Mouse (Mus musculus): ENCODE measurements around the gene Osgepl1. TPM values are rescaled to one million over a fixed set of nuclear protein-coding genes. Genes with fewer than 3 reads are reported as not detected.
"Not testable (repeated sequence)": the region's sequence is repeated elsewhere in the genome, so short reads cannot be mapped to it uniquely, and the experiment has no call there.

The Osgepl1 gene
- 10 to 100 TPM; 17.8 to 22.7 TPM for total RNA-seq (2021)
- long read RNA-seq, experiment 1, full-length matches to known transcripts = 17 of 26 reads
- long read RNA-seq, experiment 1, partial matches to known transcripts = 3 of 26 reads
- long read RNA-seq, experiment 1, other reads (novel, unspliced or antisense) = 6 of 26 reads
- long read RNA-seq, experiment 2, transcript Osgepl1-201 (8 exons, 1,868 nt) = major isoform, 9 of 23 reads
- long read RNA-seq, experiment 2, partial matches to known transcripts = 3 of 23 reads
- long read RNA-seq, experiment 2, other reads (novel, unspliced or antisense) = 9 of 23 reads

DNA sequence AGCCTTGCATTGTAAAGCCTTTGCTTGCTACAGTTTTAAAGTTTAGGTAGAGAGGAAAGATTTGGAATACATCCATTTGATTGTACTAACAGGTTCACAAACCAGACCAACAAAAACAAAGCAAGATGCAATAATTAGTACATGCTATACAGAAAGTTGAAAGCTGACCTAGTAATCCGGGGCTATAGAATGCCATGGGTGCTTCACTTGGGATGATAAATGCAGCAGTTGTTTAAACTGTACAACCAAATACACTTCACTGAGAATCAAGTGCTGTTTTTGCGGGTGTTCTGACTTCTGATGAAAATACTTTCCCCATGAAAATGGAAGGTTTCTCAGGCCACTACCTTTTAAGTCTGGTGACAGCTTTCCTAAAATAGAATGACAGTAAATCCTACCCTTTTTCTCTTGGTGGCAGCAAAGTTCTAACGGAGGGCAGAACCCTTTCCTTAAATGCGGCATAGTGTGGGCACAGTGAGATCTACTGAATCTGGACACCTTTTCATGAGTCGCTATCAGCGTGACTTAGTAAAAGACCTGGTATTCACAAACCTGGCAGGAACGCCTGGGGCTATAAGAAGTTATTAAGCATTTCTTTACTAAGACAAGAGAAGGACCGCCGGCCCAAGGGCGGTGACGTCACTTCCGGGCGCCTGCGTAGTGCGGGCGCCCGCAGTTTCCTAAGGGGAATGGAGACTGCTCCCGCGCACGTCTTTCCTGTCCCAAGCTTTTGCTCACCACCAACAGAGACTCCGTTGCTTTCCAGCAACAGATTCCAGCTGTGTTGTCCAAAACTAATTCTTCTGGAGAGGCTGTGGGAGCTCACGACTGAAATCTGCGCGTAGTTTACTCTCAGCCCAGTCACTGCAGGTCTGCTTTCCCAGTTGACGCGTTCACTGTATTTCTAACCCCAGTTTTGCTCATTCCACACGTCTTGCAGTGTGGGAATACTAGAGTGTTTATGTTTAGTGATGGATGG lies at the start of gene Osgepl1:
TSS of gene Osgepl1 (plus strand) at position 636 of the 979 bp plus-strand sequence.
- peak; percentile 82 to 88 for DNase-seq (ENCODE audit: low spot score in 2 of 2)

DNA sequence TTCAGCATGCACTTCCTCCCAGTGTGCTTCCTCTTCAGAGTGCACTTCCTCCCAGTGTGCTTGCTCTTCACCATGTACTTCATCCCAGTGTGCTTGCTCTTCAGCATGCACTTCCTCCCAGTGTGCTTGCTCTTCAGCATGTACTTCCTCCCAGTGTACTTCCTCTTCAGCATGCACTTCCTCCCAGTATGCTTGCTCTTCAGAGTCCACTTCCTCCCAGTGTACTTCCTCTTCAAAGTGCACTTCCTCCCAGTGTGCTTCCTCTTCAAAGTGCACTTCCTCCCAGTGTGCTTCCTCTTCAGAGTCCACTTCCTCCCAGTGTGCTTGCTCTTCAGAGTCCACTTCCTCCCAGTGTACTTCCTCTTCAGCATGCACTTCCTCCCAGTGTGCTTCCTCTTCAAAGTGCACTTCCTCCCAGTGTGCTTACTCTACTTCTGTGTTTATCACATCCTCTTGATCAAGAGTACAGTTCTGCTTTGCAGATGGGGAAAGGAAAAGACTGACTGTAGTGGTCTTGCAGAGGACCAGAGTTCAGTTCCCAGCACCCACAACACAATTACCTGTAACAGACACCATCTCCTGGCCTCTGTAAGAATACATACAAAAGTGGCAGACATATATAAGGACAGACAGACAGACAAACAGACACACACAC lies 48.3 kb upstream of the Osgepl1 start:
- DNase-seq (ENCODE audit: low spot score in 2 of 2) = not testable (repeated sequence)

DNA sequence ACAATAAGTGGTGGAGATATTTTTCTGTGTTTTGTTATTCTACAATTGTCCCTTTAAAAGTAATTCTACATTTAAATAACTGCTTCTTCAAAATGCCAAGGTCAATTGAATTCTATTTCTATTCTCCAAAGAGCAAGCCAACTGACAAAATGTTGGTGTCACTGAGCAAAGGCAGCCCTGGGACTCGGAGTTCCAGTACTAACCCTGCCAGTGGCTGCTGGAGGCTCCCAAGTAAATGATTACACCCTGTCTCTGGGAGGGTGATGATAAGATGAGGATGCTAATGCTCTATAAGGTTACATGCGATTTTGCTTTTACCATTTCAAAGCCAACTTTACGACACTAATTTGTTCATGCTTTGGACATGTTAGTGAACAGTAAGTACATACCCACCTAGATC lies 43.5 kb upstream of the Osgepl1 start:
- DNase-seq (ENCODE audit: low spot score in 2 of 2) = no peak

DNA sequence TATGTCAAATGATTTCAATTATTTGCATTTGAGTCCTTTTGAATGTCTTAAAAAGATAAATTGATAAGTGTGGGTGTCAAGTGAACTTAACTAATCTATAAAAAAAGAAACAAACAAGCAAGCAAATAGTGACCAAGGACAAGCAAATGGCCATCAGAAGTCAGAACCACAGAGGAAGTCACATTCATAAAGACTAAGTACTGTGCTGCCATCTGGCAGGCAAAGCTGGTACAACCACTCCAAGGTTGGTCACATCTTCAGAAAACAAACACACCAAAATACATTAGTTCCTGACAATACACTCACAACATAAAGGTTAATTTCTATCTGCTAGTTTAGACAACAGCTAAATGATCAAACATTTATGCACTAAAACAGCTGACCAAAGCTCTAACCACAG lies 40.8 kb upstream of the Osgepl1 start:
- peak; percentile 52 to 55 for DNase-seq (ENCODE audit: low spot score in 2 of 2)

DNA sequence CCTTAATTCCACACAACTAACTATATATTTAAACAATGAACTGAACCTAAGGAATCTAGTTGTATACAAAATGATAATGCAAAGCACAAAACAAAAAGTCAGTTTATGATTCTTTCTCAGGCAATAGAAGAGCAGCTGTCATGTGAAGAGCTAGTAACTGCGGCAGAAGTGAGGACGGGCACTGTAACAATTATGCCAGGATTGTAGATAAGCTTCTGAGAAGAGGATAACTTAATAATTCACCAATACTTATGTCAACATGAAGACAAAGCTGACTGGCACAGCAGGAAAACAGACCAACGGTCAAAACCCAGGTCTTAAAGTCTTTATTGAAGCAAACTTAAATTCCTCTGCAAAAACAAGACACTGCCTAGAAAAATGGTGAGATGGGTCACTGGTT lies 22.2 kb upstream of the Osgepl1 start:
- no peak for DNase-seq (ENCODE audit: low spot score in 2 of 2)

DNA sequence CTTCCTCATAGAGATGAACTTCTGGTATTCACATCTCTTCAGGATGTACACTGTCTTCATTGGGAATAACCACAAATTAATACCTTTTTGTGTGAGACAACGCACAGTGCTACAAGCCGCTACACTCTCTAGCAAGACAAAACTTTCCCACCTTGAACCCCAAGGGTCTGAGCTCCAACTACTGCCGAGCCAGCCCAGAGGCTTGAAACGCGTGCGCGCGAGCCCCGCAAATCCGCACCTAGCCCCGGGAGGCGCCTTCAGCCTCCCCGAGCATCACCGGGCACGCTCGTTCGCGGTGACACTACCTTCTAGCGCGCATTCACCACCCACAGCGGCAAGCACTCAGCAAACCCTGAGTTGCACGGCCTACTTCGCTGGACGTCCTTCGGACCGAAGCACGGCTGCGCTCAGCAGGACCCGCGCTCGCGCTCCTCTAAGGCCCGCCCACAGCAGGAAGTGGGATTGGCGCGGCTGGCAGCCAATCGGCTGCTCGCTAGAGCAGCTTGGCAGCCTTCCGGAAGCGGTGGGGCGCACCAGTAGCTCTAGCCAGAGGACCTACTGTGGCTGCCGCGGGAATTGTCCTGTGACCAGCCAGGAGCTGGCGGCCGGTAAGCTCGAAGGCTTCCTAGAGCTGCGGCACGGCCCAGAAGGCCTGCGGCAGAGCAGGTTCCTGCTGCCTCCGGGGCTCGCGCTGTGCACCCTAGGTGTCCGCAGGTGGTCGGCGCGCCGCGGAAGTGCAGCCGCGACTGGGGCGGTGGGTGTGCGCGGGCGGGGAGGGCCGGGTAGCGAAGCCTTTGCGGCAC lies 16.6 kb upstream of the Osgepl1 start, which contains the start of the genes Pms1, Ormdl1 and Gm28778:
TSS of gene Pms1 (minus strand) at position 438 of the 803 bp plus-strand sequence.
TSS of gene Ormdl1 (plus strand) at position 515 of the 803 bp plus-strand sequence.
TSS of gene Gm28778 (plus strand) at position 531 of the 803 bp plus-strand sequence.
- DNase-seq (ENCODE audit: low spot score in 2 of 2) = peak; percentile 97

DNA sequence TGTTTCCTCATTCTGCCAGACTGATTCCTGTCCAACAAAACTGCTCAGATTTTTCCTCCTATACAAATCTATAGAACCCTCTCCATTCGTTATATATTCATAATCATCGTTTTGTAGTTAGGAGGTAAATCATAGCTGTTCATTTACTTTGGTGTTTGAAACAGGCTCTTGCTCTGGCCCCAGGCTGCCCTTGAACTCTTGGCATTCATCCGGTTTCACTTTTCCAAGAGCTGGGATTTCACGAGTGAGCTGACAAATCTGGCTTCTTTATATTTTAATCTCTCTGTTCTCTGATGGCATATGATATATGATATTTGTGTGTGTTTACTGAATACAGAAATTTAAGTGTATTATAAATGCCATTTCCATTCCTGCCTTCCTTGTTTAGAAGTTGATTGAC lies 12.9 kb upstream of the Osgepl1 start:
- DNase-seq (ENCODE audit: low spot score in 2 of 2) = no peak

DNA sequence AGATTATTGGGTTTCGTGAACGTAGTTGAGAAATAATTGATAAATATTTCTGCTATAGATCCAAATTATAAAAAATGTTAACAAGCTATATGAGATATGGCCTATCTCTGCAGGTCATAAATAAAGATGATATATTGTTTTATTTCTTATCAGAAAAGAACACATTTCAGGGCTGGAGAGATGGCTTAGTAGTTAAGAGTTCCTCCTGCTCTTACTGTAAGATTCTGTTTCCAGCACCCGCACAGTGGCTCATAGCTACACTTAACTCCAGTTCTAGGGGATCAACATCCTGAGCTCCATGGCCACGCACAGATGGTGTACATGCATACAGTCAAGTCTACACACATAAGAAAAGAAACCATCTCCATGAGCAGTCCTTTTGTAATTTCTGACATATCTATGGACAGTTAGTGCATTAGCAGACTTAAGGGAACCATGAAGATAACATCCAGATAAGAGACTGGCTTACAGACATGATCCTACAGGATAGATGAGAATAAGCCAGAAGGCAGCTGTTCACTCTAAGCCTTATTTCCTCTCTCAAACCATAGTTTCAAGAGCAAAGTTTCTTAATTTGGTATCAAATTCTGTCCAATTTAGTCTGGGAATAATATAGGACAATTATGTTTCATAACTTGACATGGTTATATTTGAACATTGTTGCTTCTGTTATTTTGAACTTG lies 8.4 kb downstream of the Osgepl1 start:
- DNase-seq (ENCODE audit: low spot score in 2 of 2) = no peak

DNA sequence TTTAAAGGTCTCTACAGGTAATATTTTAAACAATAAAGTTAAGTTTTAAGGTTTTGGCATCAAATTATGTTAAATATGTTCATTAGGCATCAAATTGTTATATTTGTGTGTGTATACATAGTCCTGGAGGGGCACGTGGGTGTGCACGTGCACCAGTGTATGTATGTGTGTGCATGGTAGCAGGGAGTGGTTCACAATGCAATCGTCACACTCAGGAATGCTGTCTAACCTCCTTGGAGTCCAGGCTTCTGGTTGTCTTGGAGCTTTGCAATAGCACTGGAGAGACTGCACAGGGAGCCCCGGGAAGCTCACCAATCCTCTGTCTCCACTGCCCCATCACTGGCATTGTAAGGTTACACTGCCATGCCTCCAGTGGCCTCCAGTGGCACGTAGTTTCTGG lies 9.8 kb downstream of the Osgepl1 start:
- no peak for DNase-seq (ENCODE audit: low spot score in 2 of 2)

DNA sequence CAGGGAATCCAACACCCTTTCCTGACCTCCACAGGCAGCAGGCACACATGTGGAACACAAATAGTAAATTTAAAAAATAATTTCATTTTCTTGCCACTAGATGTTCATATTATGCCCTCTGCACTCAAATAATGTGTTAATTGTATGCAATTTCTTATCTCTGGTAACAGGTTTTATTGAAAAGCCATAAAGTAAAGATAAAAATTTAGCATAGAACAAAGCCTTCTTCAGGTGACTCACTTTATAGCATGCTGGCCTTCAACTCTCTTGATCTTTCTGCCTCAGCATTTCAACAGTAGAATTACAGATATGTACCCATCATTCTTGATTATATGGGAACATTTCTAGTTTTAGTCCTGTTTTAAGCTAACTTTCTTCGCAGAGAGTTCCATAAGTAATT lies 10.9 kb downstream of the Osgepl1 start:
- DNase-seq (ENCODE audit: low spot score in 2 of 2) = no peak

DNA sequence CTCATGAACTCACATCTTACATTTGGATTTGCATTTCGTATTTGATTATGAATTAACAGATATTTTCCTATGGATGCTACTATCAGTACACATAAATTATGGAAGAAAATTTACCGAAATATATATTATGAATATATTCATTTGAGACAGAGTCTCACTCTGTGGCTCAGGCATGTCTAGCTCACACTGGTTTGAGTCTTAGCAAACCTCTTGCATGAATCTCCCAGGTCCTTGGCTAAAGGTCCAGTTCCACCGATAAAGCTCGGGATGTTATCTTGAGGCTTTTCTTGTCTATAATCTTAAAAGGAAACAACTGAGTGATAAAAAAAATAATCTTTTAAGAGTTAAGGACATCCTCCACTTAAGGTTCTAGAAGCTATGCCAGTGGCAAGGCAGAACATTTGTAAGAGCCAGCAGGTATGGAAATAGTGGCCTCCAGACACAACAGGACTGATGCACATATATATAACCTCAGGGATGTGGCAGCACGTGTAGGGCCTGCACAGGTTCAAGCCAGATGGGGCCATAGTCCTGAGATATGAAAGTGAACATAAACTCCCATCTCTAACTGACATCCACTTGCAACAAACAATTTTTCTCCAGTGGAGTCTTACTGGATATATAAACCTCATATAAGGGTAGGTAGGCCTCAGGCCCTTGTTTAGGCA lies 11.5 kb downstream of the Osgepl1 start:
- DNase-seq (ENCODE audit: low spot score in 2 of 2) = no peak

DNA sequence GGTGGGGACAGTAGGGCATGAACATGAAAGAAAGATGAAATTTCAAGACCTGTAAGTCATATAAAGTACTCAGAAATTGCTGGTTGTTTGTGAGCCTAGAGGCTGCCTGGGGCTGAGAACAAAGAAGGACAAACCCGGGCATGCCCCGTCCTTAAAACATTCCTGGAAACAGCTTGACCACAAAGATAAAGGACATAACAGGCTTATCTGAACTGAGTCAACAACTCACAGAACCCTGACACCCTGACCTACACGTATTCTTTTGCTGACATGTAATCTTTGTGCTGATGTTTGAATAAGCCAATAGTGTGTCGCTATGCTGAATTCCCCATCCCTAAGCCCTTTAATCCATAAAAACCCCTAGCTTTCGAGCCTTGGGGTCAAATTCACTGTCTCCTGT lies 20.1 kb downstream of the Osgepl1 start:
- DNase-seq (ENCODE audit: low spot score in 2 of 2) = not testable (repeated sequence)

DNA sequence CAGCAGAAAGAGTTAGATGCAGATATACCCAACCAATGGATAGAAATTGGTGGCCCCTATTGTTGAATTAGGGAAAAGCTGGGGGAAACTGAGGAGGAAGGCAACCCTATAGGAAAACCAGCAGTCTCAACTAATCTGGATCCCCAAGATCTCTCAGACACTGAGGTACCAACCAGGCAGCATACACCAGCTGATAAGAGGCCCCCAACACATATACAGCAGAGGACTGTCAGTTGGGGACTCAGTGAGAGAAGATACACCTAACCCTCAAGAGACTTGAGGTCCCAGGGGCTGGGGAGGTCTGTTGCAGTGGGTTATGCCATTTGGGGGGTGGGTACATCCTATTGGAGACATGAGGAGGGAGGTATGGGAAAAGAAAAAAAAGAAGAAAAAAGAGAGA lies 22.0 kb downstream of the Osgepl1 start:
- DNase-seq (ENCODE audit: low spot score in 2 of 2) = no peak

DNA sequence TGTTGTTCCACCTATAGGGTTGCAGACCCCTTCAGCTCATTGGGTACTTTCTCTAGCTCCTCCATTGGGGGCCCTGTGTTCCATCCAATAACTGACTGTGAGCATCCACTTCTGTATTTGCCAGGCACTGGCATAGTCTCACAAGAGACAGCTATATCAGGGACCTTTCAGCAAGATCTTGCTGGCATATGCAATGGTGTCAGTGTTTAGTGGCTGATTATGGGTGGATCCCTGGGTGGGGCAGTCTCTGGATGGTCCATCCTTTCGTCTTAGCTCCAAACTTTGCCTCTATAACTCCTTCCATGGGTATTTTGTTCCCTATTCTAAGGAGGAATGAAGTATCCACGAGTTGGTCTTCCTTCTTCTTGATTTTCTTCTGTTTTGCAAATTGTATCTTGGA lies 24.0 kb downstream of the Osgepl1 start:
- not testable (repeated sequence) for DNase-seq (ENCODE audit: low spot score in 2 of 2)

DNA sequence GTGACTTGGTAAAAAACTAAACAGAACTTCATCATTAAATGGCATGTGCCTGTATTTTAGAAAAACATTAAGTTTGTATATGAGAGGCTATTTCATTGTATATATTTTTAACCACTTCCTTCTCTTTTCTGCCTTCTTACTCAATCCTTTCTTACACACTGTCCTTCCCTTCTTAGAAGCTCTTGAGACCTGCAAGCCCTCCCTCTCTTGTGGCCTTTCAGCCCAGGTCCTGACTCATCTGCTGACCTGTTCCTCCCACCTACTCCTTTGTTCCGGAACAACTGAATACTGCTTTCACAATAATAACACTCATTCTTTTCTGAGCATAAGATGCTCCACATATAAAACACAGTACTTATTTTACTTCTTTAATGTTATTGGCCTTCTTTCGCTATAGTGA lies 27.6 kb downstream of the Osgepl1 start:
- DNase-seq (ENCODE audit: low spot score in 2 of 2) = no peak

DNA sequence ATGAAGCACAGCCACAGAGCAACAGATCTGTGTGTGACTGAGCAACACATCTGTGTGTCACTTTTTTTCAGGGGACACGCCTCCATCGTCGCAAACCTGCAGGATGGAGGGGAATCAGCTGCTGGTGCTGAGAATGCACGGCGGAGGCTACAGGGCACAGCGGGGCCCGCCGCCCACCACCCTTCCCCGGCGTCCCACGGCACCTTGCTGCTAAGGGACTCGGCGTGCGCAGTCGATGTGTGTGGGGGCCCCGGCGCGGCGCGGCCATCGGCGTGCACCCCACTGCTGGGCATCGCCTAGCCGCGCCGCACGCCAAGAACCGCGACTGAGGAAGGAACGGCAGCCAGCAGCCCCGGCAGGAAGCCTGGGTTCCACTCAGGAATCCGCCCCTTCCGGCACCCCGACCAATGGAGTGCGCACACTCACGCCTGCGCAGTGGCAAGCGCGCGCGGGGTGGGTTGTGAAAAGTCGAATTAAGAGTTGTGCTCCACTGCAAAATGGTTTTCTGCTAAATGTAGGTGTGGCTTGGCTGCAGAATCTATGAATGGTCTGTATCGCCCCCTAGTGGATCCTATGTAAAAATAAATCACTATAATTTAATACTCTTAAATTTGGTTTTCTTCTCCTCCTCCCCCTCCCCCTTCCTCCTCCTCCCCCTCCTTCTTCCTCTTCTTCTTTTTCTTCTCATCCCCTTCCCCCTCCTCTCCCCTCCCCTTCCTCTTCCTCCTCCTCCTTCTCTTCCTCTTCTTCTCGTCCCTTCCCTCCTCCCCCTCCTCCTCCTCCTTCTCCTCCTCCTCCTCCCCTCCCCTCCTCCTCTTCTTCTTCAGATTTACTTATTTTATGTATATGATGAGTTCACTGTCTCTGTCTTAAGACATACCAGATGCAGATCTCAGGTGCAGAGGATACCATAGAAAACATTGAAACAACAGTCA lies 39.2 kb downstream of the Osgepl1 start, which contains the start of the genes Asdurf, Gm28551 and Asnsd1:
TSS of gene Asdurf (minus strand) at position 293 of the 935 bp plus-strand sequence.
TSS of gene Gm28551 (minus strand) at position 341 of the 935 bp plus-strand sequence.
TSS of gene Asnsd1 (minus strand) at position 426 of the 935 bp plus-strand sequence.
- DNase-seq (ENCODE audit: low spot score in 2 of 2) = peak; percentile 94 to 98

DNA sequence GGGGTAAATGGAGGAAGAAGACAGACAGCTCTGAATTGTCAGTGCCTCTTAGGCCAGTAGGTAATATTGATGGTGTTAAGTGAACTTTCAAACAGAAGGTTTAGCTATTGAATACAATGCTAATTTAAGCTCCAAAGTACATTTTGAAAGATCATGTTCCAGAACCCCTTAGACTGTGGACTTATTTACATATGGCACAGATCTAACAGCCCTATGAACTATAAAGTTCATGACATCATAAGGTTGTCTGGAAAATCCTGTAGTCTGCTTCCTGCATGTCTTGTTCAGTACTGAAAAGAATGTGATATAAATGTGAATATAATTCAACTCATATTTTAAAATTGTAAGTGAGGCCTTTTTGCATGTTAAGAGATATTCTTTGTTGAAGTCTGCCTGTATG lies 45.6 kb downstream of the Osgepl1 start:
- no peak for DNase-seq (ENCODE audit: low spot score in 2 of 2)

Measured in left cerebral cortex, adult 18-20 months (tissue).